Mouse (Mus musculus): ENCODE results near the gene Vamp9. TPM values are rescaled to one million over a fixed set of nuclear protein-coding genes. Genes with fewer than 3 reads are reported as not detected.

The Vamp9 gene
- total and polyA plus RNA-seq, 3 experiments, result not detected

DNA sequence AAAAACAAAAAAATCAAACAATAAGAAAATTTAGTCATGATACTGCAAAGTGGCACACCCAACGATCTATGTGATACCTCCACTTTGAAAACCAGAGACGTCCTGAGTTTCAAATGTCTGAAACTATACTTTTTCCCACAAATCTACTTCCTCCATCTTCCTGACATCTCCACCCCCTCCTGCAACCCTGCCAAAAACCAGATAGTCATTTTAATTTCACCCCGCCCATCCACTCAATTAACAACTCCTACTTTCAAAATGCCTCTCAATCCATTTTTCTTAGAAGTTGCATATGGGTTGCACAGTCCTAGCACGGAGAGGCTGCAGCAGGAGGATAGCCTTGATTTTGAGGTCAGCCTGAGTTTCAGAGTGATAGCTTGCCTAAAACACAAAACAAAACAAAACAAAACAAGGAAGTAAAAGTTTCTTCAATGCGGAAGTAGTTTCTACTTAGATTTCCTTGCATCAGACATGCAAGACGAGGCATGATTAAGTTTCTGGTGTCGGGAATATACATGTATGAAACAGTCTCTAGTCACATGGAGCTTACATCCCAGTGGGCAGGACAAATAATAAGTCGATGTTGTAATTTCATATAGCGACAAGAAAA is 77.5 kb downstream of the Vamp9 start (continued):
- TF ChIP-seq KAT2A (conservative IDR thresholded peaks at IDR 0.05; ENCODE audit: low read depth, low read length), result no peak; the same call in 1 of the 2 replicates

GRCm38 (mm10) chr5:99994166-99994565 is 88.1 kb downstream of the Vamp9 start:
- no peaks in the 10 kb centered on the region for H3K79me2 ChIP-seq (ENCODE audit: control insufficient read depth, insufficient read depth, low read length, poor library complexity)
- TF ChIP-seq ELF1 (IDR thresholded peaks at IDR 0.05; ENCODE audit: low read depth, low read length) (no peak), RAD21 (IDR thresholded peaks at IDR 0.05; ENCODE audit: low read depth, low read length) (no peak), TAL1 (IDR thresholded peaks at IDR 0.05; ENCODE audit: low read length) (no peak), MAFK (IDR thresholded peaks at IDR 0.05; ENCODE audit: borderline replicate concordance, low read depth, low read length) (no peak), CTCF (IDR thresholded peaks at IDR 0.05 in 2 of 3, conservative IDR thresholded peaks at IDR 0.05 in 1 of 3; ENCODE audit: control insufficient read depth in 1 of 3, insufficient read depth in 1 of 3, low read depth in 2 of 3, low read length in 3 of 3, poor library complexity in 1 of 3, severe bottlenecking in 1 of 3) (no peak), BHLHE40 (IDR thresholded peaks at IDR 0.05; ENCODE audit: borderline replicate concordance, low read depth, low read length) (no peak), ZKSCAN1 (IDR thresholded peaks at IDR 0.05; ENCODE audit: low read depth, low read length) (no peak), ZMIZ1 (IDR thresholded peaks at IDR 0.05; ENCODE audit: low read depth, low read length) (no peak)
- H3K9me3 ChIP-seq (replicated peaks; ENCODE audit: insufficient read depth, low read length), result no peaks in the 10 kb centered on the region
- no peaks in the 10 kb centered on the region for H3K36me3 ChIP-seq (ENCODE audit: control insufficient read depth in 1 of 2, insufficient read depth in 2 of 2, low read length in 2 of 2)
- no peaks in the 10 kb centered on the region for H3K27me3 ChIP-seq (ENCODE audit: control insufficient read depth in 1 of 2, insufficient read depth in 2 of 2, low read length in 2 of 2)
- H3K9ac ChIP-seq (ENCODE audit: control insufficient read depth, low read depth, low read length, poor library complexity, severe bottlenecking), result no peak overlapping the region
- H3K27ac ChIP-seq (ENCODE audit: control insufficient read depth, low read depth, low read length), result no peak overlapping the region
- DNase-seq (ENCODE audit: low read depth, low spot score), result no peak
- H3K4me3 ChIP-seq (ENCODE audit: control insufficient read depth in 1 of 2, insufficient read depth in 1 of 2, low read depth in 2 of 2, low read length in 2 of 2), result no peak overlapping the region
- H3K4me1 ChIP-seq (ENCODE audit: control insufficient read depth in 1 of 2, insufficient read depth in 2 of 2, low read length in 2 of 2), result no peaks in the 10 kb centered on the region

GRCm38 (mm10) chr5:99994680-99995079 is 88.6 kb downstream of the Vamp9 start:
- Histone ChIP-seq H3K27ac (ENCODE audit: control insufficient read depth, low read depth, low read length) (no peak overlapping the region), H3K36me3 (ENCODE audit: control insufficient read depth in 1 of 2, insufficient read depth in 2 of 2, low read length in 2 of 2) (no peaks in the 10 kb centered on the region), H3K4me1 (ENCODE audit: control insufficient read depth in 1 of 2, insufficient read depth in 2 of 2, low read length in 2 of 2) (no peaks in the 10 kb centered on the region), H3K27me3 (ENCODE audit: control insufficient read depth in 1 of 2, insufficient read depth in 2 of 2, low read length in 2 of 2) (no peaks in the 10 kb centered on the region), H3K79me2 (ENCODE audit: control insufficient read depth, insufficient read depth, low read length, poor library complexity) (no peaks in the 10 kb centered on the region), H3K4me3 (ENCODE audit: control insufficient read depth in 1 of 2, insufficient read depth in 1 of 2, low read depth in 2 of 2, low read length in 2 of 2) (no peak overlapping the region), H3K9ac (ENCODE audit: control insufficient read depth, low read depth, low read length, poor library complexity, severe bottlenecking) (no peak overlapping the region), H3K9me3 (replicated peaks; ENCODE audit: insufficient read depth, low read length) (no peaks in the 10 kb centered on the region)
- DNase-seq (ENCODE audit: low read depth, low spot score), result no peak
- TF ChIP-seq TCF12 (IDR thresholded peaks at IDR 0.05; ENCODE audit: low read depth, low read length) (no peak), ZMIZ1 (IDR thresholded peaks at IDR 0.05; ENCODE audit: low read depth, low read length) (no peak), GABPA (IDR thresholded peaks at IDR 0.05; ENCODE audit: low read depth, low read length) (no peak), ZC3H11A (IDR thresholded peaks at IDR 0.05; ENCODE audit: low read depth, low read length) (no peak)

DNA sequence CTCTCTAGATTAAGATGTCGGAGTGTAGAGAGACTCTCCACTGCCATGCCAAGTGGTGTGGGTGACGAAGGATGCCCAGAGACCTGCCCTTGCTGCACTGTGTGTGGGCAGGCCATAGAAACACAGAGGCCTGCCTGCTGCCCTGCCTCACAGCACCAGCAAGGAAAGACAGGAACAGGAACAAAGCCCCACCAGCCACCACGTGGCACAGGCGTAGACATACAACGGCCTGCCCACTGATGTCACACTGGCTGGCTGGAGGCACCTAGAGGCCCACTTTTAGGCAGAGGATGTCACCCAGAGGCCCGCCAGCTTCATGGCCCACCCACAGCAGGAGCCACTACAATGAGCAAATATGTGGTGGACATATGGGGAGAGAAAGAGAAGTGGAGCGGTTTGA is 94.0 kb downstream of the Vamp9 start:
- Histone ChIP-seq H3K36me3 (ENCODE audit: control insufficient read depth in 1 of 2, insufficient read depth in 2 of 2, low read length in 2 of 2) (peaks cover 0 to 7% of the 10 kb centered on the region in 2 experiments; a peak in 2 of 4 replicates), H3K27ac (ENCODE audit: control insufficient read depth, low read depth, low read length) (no peak overlapping the region), H3K4me1 (ENCODE audit: control insufficient read depth in 1 of 2, insufficient read depth in 2 of 2, low read length in 2 of 2) (peaks cover 6 to 11% of the 10 kb centered on the region in 2 experiments), H3K9me3 (replicated peaks; ENCODE audit: insufficient read depth, low read length) (no peaks in the 10 kb centered on the region), H3K9ac (ENCODE audit: control insufficient read depth, low read depth, low read length, poor library complexity, severe bottlenecking) (no peak overlapping the region), H3K4me3 (ENCODE audit: control insufficient read depth in 1 of 2, insufficient read depth in 1 of 2, low read depth in 2 of 2, low read length in 2 of 2) (no peak overlapping the region), H3K27me3 (ENCODE audit: control insufficient read depth in 1 of 2, insufficient read depth in 2 of 2, low read length in 2 of 2) (no peaks in the 10 kb centered on the region), H3K79me2 (ENCODE audit: control insufficient read depth, insufficient read depth, low read length, poor library complexity) (no peaks in the 10 kb centered on the region)
- DNase-seq (ENCODE audit: low read depth, low spot score), result no peak
- TF ChIP-seq CHD2 (IDR thresholded peaks at IDR 0.05; ENCODE audit: low read length), result no peak
